Mouse (Mus musculus) embryonic facial prominence, embryonic 14.5 days (tissue): ENCODE data around the gene Ddah2. TPM values are rescaled to one million over a fixed set of nuclear protein-coding genes. Genes with fewer than 3 reads are reported as not detected.

Experiments
- ATAC-seq: fragments of 200-750 bp; cut with Nextera tagmentation; 2 replicates; pipeline ENCODE4 v1.8.0; 2017; ENCODE audit warnings: low read depth, moderate number of reproducible peaks, moderate TSS enrichment
- DNase-seq: peaks from one replicate; pipeline ENCODE4 v3.0.0-alpha.2; 2015; ENCODE audit warnings: low spot score
- H3K27ac ChIP-seq: fragments of 300-500 bp; sonication (generic); replicated peaks from 2 replicates; pipeline ENCODE4 v1.5.1; 2014; ENCODE audit warnings: low read depth, mild to moderate bottlenecking, low read length, moderate library complexity
- H3K27me3 ChIP-seq: fragments of 300-500 bp; sonication (generic); replicated peaks from 2 replicates; pipeline ENCODE4 v1.6.1; 2014; ENCODE audit warnings: low read length; ENCODE audit not compliant: control insufficient read depth, insufficient read depth
- H3K36me3 ChIP-seq: fragments of 300-500 bp; sonication (generic); 2 replicates; pipeline ENCODE4 v1.6.1; 2014; ENCODE audit warnings: low read length, mixed read lengths; ENCODE audit not compliant: control insufficient read depth, insufficient read depth
- H3K4me1 ChIP-seq: fragments of 300-500 bp; sonication (generic); 2 replicates; pipeline ENCODE4 v1.6.1; 2014; ENCODE audit warnings: antibody characterized with exemption, low read length; ENCODE audit not compliant: control insufficient read depth, insufficient read depth
- H3K4me2 ChIP-seq: fragments of 300-500 bp; sonication (generic); 2 replicates; pipeline ENCODE4 v1.6.1; 2014; ENCODE audit warnings: low read depth, mild to moderate bottlenecking, low read length, moderate library complexity, mixed read lengths
- H3K4me3 ChIP-seq: fragments of 300-500 bp; sonication (generic); 2 replicates; pipeline ENCODE4 v1.5.1; 2014; ENCODE audit warnings: low read depth, mild to moderate bottlenecking, low read length
- H3K9ac ChIP-seq: fragments of 300-500 bp; sonication (generic); 2 replicates; pipeline ENCODE4 v1.6.1; 2014; ENCODE audit warnings: low read depth, mild to moderate bottlenecking, low read length, moderate library complexity, mixed read lengths
- H3K9me3 ChIP-seq: fragments of 300-500 bp; sonication (generic); 2 replicates; pipeline ENCODE4 v1.6.1; 2016; ENCODE audit warnings: low read length; ENCODE audit not compliant: control insufficient read depth
- WGBS: fragments of 180-500 bp; shearing (Covaris S2); extraction: QIAGEN DNeasy Blood & Tissue Kit; methylation state at CpG from one replicate; pipeline ENCODE4 v1.1.7; 2014; 5-methylcytosine and 5-hydroxymethylcytosine counted together
- polyA plus RNA-seq: library from polyadenylated mRNA; unstranded; fragments of >200 nt; fragmentation: Nextera tagmentation; extraction: Ambion mirVana; gene quantifications from 2 replicates; pipeline ENCODE4 v1.2.1, GENCODE M21; 2014

The Ddah2 gene
- polyA plus RNA-seq, 1 experiment from 2014 or later = 291 TPM

DNA sequence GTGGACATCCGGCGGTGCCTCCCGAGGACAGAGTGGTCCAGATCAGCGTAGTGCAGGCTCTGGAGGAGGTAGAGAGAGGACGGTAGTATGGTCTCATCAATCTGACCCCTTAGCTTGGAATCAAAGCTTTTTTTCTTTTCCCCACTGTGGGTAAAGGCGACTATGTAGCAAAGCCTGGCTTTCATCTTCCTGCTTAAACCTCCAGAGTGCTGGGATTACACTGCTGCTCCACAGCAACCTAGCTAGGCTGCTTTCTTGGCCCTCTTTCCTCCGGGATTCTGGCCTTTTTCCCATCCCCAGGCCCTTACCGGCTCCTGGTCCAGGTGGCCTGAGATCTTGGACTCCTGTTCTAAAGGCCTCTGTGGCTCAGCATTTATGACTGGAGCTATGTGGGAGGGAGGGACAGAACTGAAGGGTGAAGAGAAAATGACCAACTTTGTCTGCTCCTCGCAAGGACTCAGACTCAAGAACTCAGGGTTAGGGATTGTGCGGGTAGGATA is 5.6 kb downstream of the Ddah2 start:
- peaks cover 27% of the 10 kb centered on the region for H3K36me3 ChIP-seq
- WGBS = 21% methylated on average over 9 of the region's 10 CpGs
- peaks cover 6% of the 10 kb centered on the region; the same call in 1 of the 2 replicates for H3K4me1 ChIP-seq
- peak overlapping the region; percentile 34 for H3K4me3 ChIP-seq
- H3K9ac ChIP-seq = peak overlapping the region; percentile 56; the same call in 1 of the 2 replicates
- peak overlapping the region; percentile 54 for H3K27ac ChIP-seq
- ATAC-seq (no peak), DNase-seq (no peak)
- H3K27me3 ChIP-seq = peaks cover 20% of the 10 kb centered on the region
- peak overlapping the region; percentile 61 for H3K4me2 ChIP-seq
- no peaks in the 10 kb centered on the region for H3K9me3 ChIP-seq

DNA sequence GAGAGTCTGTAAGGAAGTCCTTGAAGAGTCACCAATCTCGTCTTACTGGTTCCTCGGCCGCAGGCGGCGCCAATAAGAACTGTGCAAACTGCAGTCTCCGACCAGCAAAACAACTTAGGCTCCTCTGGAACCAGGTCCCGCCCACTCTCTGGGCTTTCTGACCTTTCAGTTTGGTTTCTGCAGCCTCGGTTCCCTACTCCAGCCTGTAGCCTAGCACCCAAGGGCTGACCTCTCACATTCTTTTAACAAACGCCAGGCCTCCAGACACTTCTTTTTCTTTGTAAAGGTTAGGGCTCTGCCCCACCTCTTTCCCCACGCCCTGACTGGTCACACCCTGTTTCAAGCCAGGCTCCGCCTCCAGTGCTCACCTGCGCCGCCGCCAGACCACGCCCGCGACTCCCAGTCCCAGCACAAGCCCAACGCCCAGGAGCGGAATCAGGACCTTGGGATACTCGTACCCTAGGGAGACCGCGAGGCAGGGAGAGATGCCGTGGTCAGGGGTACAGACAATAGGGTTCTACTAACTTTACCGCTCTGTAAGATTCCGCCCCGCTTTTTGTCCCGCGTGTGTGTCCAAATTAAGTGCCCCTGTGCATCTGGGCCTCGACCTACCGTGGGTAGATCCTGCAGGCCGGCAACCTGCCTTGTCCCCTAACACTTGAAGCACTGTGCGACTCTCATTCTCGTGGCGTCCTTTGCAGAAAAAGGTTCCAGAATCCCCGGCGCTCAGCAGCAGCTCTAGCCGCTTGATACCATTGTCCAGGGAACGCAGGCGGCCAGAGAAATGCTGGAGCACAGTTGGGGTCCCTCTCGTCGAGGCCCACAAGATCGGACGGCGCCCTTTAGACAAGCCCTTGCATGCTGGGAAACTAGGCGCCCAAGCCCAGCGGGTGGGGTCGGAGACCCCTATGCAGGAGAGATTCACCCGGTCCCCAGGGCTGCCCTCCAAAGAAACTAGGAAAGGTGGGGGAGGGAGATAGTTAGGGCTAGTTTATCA is 6.4 kb downstream of the Ddah2 start, which contains the start of gene Ly6g6c:
TSS of gene Ly6g6c (plus strand) at position 438 of the 997 bp plus-strand sequence.
- Histone ChIP-seq H3K36me3 (peaks cover 27% of the 10 kb centered on the region), H3K9me3 (no peaks in the 10 kb centered on the region), H3K4me2 (peak within 1 kb of the TSS; percentile 61), H3K9ac (peak within 1 kb of the TSS; percentile 56), H3K4me1 (peaks cover 6% of the 10 kb centered on the region; the same call in 1 of the 2 replicates), H3K27ac (peak within 1 kb of the TSS; percentile 54), H3K27me3 (peaks cover 20% of the 10 kb centered on the region), H3K4me3 (peak within 1 kb of the TSS; percentile 34)
- peak; percentile 71 for ATAC-seq
- DNase-seq = peak; percentile 87
- 2% methylated on average over 44 of the region's 48 CpGs for WGBS

DNA sequence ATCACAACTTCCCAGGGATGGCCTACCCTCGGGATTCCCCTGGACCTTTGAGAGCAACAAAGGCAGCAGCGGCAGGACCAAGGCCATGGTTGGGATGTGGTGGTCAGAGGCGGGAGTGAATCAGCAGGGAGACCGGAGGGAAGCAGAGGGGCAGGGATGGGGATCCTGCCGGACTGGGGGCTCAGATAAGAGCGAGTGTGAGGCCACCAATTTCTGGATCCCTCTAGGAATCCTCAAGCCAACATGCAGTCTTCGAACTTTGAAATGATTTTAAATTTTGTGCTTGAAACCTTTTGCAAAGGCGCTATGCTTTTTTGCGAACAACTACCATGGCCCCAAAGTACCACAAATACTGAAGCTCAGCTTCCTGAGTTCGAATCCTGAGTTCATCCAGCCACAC is 7.2 kb downstream of the Ddah2 start, which contains the start of gene Mpig6b:
TSS of gene Mpig6b (minus strand) at position 101 of the 400 bp plus-strand sequence.
- Histone ChIP-seq H3K4me3 (peak within 1 kb of the TSS; percentile 34), H3K4me1 (peaks cover 6% of the 10 kb centered on the region; the same call in 1 of the 2 replicates), H3K36me3 (peaks cover 19% of the 10 kb centered on the region), H3K27me3 (peaks cover 20% of the 10 kb centered on the region), H3K4me2 (peak within 1 kb of the TSS; percentile 61), H3K9ac (peak within 1 kb of the TSS; percentile 56), H3K27ac (peak within 1 kb of the TSS; percentile 54), H3K9me3 (no peaks in the 10 kb centered on the region)
- 43% methylated on average over 10 of the region's 10 CpGs for WGBS
- no peak for ATAC-seq
- no peak for DNase-seq

DNA sequence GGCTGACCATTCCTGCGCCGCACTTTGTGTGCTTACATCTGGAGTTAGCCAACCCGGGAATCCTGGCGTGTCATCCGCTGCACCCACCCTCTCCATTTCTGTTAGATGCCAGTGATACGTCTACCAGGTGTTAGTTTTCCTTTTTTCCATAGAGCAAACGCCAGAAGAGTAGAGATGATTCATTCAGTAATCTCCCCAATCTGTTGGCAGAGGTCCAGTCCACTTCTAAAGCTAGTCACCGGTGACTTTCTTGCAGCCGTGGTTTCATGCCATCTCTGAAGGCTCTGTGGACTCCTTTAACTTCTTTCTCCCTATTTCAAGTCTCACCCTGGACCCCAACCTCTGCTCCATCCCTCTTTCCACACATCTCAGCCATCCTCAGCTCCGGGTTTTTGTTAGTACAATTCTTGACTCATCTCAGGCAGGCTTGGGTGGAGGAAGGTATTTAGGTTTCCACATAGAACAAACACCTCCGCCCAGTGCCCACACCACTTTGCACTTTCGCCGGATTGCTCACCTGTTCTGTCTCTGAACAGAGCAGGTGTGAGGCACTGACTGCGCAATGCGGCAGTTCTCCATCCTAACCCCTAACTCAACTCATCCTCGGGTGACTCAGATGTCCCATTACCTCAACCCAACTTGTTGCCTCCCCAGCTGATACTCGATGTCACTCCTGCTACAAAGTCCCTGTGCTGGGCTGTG is 9.5 kb downstream of the Ddah2 start:
- Histone ChIP-seq H3K9ac (no peak overlapping the region), H3K4me1 (peaks cover 6% of the 10 kb centered on the region; the same call in 1 of the 2 replicates), H3K36me3 (no peaks in the 10 kb centered on the region; the same call in 1 of the 2 replicates), H3K27ac (no peak overlapping the region), H3K4me2 (no peak overlapping the region), H3K4me3 (no peak overlapping the region), H3K27me3 (peaks cover 20% of the 10 kb centered on the region), H3K9me3 (no peaks in the 10 kb centered on the region)
- ATAC-seq (no peak), DNase-seq (no peak)
- WGBS = 71% methylated on average over 17 of the region's 17 CpGs

DNA sequence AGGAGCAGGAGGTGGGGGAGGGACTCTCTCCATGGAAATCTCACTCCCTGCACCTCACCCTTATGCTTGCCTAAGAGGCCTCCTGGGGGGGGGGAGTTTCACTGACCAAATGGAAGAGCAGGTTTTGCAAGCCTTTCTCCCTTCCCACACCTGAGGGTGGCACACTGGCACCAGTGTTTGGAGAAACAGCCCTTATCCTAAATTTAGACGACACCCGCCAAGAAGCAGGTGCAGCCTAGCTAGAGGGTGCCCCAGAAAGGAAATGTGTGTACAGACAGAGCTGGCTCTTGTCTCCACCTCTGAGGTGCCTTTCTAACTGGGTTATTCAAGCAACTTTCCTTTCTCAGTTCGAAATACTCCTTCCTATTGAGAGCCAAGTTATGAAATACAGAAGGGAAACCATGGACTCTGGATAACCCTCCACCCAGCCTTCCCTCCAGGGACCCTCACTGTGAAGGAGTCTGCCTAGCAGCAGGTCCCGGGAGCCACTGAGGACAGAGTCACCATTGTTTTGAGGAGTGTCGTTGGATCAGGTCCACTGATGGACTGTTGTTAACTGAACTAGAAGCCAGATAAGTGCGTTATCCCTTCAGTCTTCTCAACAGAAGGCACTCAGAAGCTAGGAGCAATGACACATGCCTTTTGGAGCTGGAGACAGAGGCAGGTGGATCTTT is 11.9 kb downstream of the Ddah2 start:
- WGBS = 32% methylated on average over 6 of the region's 6 CpGs
- Histone ChIP-seq H3K27ac (no peak overlapping the region), H3K4me3 (no peak overlapping the region), H3K9ac (no peak overlapping the region), H3K9me3 (no peaks in the 10 kb centered on the region), H3K4me2 (no peak overlapping the region), H3K36me3 (no peaks in the 10 kb centered on the region), H3K4me1 (no peaks in the 10 kb centered on the region), H3K27me3 (peaks cover 13% of the 10 kb centered on the region; the same call in 1 of the 2 replicates)
- ATAC-seq = no peak
- DNase-seq = no peak

DNA sequence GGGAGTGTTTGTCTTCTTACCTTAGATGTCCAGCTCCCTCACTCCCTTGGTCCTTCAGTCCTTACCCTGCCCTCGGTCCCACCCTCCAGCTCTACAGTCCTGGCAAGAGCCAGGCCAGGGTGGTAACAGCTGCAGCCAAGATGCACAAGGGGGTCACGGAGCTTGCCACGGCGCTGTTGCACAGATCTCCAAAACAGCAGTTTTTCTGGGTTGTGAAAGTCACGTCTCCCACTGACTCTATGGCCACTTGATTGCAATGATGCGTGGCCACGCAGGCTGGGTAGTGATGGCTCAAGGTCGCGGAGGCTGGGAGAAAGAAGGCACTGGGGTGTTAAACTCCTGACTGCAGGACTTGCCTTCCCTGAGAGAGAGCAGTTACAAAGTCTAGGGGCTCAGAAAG is 12.6 kb downstream of the Ddah2 start:
- H3K27ac ChIP-seq = no peak overlapping the region
- no peak overlapping the region for H3K4me2 ChIP-seq
- H3K4me1 ChIP-seq = no peaks in the 10 kb centered on the region
- no peaks in the 10 kb centered on the region for H3K36me3 ChIP-seq
- no peak overlapping the region for H3K9ac ChIP-seq
- H3K27me3 ChIP-seq = 0 out of 2 replicates have a peak, but pooled peaks cover 8% of the 10 kb centered on the region
- H3K9me3 ChIP-seq = no peaks in the 10 kb centered on the region
- DNase-seq = no peak
- WGBS = 73% methylated on average over 9 of the region's 9 CpGs
- no peak for ATAC-seq
- H3K4me3 ChIP-seq = no peak overlapping the region

DNA sequence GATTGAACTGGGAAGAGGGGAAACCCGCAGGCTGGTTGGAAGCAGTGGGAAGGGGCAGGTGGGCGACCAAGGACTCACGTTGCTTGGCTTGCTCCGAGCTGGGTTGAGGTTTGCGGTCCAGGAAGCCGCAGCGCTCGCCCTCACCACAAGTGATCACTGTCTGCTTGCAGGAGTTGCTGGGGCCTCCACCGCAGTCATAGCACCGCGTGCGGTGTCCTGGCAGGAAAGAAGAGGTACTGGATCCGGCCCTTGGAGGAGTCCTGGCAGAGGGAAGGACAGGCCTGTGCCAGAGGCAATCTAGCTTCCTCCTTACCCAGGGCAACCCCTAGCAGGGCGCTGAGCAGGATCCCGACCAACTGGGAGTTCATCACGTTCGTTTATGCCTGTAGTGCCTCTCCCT is 15.3 kb downstream of the Ddah2 start:
- ATAC-seq = 0 out of 2 replicates have a peak, but pooled peaks have one; percentile 14
- DNase-seq = no peak
- Histone ChIP-seq H3K4me2 (no peak overlapping the region), H3K4me1 (peaks cover 3% of the 10 kb centered on the region; the same call in 1 of the 2 replicates), H3K27me3 (no peaks in the 10 kb centered on the region), H3K27ac (no peak overlapping the region), H3K36me3 (no peaks in the 10 kb centered on the region), H3K9ac (no peak overlapping the region), H3K9me3 (no peaks in the 10 kb centered on the region), H3K4me3 (no peak overlapping the region)
- WGBS = 54% methylated on average over 8 of the region's 17 CpGs
